Mouse (Mus musculus) embryo, embryonic 10 days (tissue): ENCODE measurements around the gene Ccdc122.
A peak's percentile ranks its signal among the peaks of the same experiment; 100 is the strongest.

Source experiments
- DNase-seq: peaks from one replicate; pipeline ENCODE4 v3.0.0-alpha.2; 2015; ENCODE audit warnings: low spot score

Gene Ccdc122

DNA sequence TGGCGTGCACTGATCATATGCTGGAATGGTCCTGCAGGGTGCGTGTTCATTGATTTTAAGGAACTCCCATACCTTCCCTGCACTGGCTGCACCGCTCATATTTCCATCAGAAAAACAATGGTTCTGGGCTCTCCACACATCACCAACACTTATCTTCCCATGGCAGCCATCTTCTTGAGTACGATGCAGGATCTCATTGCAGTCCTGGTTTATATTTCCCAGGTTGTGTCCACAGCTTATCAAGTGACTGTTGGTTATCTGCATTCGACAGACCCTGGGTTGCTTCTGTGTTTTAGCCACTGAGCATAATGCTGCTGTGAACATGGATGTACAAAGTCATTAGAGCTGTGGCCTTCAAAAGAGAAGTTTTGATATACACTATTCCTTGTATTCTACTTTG is 94.0 kb downstream of the Ccdc122 start:
- DNase-seq, result no peak

DNA sequence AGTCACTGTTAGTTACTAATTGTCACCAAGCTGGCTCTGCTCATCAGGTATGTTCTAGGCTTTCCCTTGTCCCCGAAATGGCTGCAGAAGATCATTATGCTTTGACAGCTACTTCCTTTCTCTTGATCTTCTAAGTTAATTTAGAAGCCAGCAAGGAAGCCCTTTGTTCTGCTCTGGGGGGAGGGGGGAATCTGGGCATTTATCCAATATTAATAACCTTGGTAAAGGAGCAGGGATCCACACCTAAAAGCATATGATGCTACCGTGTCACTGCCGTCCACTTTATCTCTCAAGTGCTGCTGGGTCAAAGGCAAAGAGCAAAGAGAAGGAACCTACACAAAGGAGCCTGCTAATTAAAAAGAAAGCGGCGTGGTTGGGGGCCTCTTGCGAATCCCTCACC is 100.4 kb downstream of the Ccdc122 start:
- DNase-seq, result no peak

DNA sequence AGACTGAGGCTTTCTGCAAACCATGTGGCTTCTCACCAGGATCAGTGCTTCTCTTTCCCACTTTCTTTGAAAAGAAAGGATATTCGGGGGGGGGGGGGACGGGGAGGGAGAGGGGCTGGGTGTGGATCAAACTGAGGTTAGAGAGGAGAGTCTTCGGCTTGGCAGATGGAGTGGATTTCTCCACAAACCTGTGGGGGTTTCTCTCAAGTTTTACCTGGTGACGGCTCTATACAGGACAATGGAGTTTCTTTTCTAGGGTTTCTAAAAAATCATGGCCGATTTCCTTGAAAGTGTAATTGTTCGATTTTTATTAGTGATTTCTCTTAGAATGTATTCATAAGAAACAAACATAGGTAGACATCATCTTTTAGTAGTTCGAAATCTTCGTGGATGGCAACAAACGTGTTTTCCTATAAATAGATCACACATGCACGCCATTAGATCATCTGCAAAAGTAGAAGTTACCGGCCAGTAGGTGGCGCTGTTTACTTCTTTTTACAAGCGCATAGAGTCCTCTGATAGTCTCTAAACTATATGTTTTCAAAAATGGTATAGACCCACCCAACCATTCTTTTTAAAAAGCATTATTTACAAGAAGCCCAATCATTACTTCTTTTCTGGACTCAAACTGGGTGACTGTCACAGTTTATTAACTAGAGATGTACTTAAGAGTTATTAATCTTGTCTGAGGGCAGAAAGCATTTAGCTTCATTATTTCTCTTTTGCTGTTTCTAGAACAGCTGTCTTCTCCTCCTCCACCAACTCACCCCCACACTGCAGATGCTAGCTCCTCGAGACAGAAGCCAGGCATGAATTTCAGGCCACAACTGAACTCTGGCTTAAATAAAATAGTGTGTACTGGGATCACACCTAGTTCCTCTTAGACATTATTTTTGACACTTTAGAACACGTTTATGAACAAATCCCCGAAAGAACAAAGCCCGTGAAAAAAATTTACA is 105.0 kb downstream of the Ccdc122 start:
- DNase-seq, result peak; percentile 90

DNA sequence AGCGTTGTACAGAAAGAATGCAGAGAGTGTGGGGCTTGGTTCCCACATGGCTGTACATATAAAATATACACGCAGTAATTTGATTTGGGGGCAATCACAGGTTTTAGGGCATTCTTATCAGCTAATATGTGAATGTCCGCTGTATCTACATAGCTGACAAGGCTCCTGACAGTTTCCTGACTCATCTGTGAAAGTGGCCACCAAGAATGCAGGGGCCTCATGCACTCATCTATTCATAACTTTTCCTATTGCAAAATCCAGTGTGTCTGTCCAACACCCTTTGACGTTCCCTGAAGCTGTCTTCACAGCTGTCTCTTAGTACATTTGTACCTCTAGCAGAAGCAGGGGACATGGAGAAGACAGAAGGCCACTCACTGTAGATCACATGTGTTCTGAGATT is 108.5 kb downstream of the Ccdc122 start:
- no peak for DNase-seq

DNA sequence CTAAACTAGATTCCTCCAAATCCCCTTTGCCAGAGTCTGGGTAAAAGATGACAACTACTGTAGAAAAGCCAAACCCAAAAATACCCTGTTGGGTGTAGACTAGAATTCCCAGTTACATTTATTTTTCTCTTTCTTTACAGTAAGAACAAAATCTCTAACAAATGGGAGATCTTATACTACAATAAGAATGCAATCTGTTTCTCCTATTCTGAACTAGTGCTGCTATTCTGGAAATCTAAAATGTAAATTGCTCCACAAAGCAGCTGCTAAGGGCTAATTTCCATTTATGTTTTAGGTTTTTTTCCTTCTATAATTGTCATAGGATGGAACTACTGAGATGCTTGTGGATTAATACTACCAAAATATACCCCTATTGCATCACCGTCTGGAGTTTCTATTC is 111.1 kb downstream of the Ccdc122 start:
- DNase-seq, result no peak

DNA sequence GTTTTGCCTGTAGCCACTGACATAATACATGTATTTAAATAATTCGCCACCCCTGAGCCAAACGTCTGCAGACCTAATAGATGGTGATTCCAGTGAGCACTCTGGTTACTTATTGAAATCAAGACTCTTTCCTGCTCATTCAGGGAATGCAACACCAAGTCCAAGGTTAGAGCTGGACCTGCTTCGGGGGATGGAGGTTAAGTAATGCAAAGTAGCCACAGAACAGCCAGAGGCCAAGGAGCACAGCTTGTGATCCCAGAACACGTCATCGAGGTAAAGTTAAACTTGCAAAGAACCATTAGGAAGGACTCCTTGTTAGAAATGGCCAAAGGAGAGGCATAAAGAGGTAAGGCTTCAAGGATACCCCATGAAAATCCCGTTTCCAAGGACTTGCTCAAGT is 114.0 kb downstream of the Ccdc122 start:
- no peak for DNase-seq

DNA sequence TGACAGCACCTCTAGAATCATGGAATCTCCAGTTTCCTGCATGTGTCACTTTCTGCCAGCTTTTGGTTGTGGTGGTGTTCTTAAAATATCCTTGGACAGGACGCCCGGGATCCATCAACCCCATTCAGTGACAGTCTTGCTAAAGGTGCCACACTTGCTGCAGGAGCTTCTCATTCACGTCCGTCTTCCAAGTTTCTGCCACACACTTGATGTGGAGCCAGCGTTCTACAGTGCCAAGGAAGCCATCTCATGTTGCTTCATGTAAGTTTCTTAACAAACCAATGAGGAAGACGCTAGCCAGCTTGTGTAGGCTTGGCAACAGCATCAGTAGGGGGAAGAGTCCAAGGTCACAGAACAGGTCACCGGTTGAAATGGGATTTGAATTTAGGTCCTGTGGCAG is 114.9 kb downstream of the Ccdc122 start:
- DNase-seq, result no peak

DNA sequence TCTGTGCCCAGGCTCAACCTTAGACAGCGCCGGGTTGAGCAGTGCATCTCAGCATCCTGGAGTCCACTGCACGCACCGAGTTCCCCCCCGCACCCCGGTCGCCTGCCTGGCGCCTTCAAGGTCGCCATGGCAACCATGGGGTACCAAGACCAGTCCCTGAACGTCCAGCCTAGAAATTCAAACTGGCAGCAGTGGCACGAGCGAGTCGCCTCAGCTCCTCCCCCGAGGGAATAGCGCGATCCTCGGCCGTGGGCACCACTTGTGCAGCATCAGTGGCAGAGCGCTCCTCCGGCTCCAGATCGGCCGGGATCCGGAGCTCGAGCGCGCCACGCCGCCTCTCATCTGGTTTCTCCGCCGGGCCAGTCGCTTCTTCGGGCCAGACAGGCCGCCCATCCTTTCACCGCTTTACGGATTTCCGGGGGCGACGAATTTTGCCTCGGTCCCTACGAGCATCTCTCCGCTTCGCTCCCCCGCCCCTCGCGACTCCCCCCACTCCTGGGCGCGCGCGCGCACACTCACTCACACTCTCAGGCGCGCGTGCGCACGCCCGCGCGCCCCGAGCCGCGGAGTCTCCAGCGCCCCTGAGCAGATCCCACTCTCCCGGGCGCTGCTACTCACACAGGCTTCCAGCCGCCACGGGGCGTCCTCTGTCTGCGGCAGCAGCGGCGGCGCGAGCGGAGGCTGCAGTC is 119.8 kb downstream of the Ccdc122 start, which contains the start of gene Enox1:
Gene Enox1, plus strand, starts transcription at position 542 of the 689 bp plus-strand sequence.
- DNase-seq, result peak; percentile 83

DNA sequence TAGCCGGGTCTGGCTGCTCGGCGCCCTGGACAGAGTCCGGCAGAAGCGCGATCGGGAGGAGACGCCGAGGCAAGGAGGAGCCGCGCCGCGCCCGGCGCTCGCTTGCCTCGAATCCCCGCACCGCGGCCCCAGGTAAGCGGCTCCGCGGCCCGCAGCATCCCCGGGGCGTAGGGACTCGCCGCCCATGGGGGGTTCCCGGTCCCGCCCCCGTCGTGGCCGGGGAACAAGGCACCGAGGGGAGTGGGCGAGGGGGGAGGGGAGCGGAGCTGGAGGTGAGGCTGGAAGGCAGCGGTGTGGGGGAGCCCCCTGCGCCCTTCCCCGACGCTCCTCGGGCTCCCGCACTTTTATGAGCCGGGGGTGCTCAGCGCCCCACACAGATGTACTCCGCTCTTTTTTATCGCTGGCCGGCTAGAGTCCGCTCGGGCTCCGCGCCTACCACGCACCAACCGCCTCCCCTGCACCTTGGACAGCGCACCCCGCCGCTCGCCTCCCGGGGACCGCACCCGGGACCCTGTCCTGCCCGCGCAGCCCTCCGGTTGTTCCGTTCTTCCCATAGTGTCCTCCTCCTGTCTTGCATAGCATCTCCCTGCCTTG is 120.4 kb downstream of the Ccdc122 start:
- DNase-seq, result no peak

DNA sequence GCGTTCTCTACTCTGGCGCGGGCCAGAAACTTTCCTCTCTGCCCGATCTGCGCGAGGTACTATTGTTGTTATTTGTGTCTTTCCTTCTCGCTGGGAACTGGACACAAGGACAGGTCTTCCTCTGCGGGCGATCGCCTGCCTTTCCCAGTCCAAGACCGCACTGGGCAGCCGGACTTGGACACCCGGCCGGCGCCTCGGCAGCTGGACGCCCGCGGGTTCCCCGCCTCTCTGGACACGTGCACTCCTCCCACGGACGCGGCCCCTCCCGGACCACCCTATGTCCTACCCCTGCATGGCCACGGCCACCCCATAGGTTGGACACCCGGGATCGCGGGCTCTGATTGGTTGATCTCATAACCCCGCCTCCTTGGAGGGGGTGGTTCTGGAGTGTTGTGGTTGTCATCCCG is 120.9 kb downstream of the Ccdc122 start:
- peak; percentile 70 for DNase-seq

DNA sequence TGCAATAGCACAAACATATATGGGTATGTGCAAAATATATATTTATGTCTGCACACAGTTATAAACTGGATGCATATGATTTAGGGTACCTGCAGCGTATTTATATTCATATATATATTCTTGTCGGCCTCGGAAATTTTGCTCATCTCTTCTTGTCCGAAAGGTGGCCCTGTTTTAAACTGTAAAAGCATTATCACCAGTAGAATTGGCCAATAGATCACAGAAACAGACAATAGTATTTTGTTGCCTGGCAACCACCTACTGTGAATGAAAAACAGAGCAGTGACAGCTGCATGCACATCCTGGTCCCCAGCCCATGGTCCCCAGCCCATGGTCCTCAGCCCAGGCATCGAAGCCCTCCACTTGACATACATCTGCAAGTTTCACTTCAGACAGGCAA is 122.8 kb downstream of the Ccdc122 start:
- no peak for DNase-seq
